Mouse (Mus musculus): ENCODE measurements around the gene Btbd6. TPM values are rescaled to one million over a fixed set of nuclear protein-coding genes. Genes with fewer than 3 reads are reported as not detected.

Gene Btbd6
- 10 to 100 TPM; 16.9 to 28.1 TPM for total RNA-seq (2021)
- long read RNA-seq, experiment 1, transcript Btbd6-204 (4 exons, 2,085 nt): major isoform, 9 of 32 reads
- long read RNA-seq, experiment 1, transcript Btbd6-202 (5 exons, 1,975 nt): minor isoform, 6 of 32 reads
- long read RNA-seq, experiment 1, partial matches to known transcripts: 1 of 32 reads
- long read RNA-seq, experiment 1, other reads (novel, unspliced or antisense): 12 of 32 reads
- long read RNA-seq, experiment 2, transcript Btbd6-204 (4 exons, 2,085 nt): major isoform, 16 of 24 reads
- long read RNA-seq, experiment 2, partial matches to known transcripts: 0 of 24 reads
- long read RNA-seq, experiment 2, other reads (novel, unspliced or antisense): 1 of 24 reads

- peak; percentile 95 for DNase-seq
Observed at GRCm38 (mm10) chr12:112976371-112977073, at the start of gene Btbd6. Btbd6 (plus strand) TSS chr12:112976482.

- no peak for DNase-seq
Observed at GRCm38 (mm10) chr12:112927265-112927664, 49.0 kb upstream of the Btbd6 start.

DNA sequence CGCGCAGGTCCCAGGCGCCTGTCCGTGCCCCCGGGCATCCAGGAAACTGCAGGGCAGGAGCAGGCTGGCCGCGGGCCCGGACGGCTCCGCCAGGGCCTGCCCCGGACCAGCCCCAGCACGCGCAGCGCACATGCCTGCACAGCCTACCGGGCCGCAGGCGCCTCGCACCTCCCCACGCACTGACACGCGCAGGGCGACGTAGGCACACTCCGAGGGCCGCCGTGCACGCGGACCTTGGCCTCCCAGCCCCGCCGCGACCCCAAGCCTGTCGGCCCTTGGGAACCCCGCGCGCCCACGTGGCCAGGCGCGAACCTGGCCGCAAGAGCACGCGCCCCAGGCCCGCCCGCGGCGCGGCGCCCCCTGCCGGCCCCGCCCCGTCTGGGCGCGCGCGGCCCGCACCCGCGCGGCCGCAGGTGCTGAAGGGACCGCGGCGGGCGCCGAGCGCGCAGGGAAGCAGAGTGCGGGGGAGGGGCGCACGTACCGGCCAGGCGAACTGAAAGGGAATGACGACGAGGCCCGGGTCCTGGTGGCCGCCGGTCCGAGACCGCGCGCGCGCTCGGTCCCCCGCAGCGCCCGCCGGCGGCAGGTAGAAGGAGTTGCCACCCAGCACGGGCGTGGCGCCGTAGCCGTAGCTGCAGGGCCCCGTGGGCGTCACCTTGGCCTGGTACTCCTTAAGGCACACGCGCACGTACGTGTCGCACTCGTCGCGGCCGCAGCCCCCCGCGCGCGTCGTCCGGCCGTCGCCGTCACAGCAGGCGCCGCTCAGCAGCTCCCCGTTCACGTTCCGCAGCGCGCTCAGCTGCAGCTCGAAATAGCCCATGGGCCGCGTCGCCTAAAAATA, 47.7 kb upstream of the Btbd6 start:
- DNase-seq: peak; percentile 38

GRCm38 (mm10) chr12:112929562-112930352, 46.5 kb upstream of the Btbd6 start, which contains the start of gene Jag2:
Jag2 (minus strand) TSS chr12:112929776.
- DNase-seq: peak; percentile 65

- no peak for DNase-seq
Observed at GRCm38 (mm10) chr12:112932647-112933046, 43.6 kb upstream of the Btbd6 start.

DNA sequence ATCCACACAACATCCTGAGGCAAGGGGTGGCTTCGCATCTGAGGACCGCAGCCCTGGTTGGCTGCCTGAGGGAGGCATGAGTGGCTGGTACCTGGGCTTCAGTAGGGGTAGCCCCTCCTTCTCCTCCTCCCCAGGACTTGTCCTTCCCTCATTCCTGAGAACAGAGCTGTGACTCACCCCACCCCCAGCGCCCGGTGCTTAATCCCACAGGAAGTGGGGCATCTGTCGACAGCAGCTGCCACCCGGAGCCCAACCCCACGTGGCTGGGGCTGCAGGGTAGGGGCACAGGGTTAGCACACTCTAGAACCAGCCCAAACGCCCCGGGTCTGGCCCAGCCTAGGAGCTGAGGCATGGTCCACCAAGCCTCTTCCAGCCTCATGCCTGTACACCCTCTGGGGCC, 38.4 kb upstream of the Btbd6 start:
- no peak for DNase-seq

DNA sequence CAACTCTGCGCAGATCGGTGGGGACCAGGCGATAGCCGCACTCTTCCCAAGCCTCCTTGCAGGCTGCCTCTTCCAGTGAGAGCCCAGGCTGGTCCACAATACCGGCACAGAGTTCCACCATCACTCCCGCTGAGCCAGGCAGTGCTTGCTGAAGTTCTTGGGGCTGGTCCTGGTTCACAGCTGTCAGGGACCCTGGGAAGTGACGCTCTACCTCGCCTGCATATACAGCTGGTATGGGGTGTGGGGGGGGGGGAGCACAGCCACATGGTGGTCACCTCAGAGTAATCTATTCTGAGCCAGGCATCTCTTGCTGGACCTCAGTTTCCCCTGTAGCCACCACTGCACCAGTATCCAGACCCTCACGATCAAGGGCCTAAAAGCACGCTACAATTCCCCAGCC, 37.9 kb upstream of the Btbd6 start:
- DNase-seq: no peak

- DNase-seq: no peak
Observed at GRCm38 (mm10) chr12:112938873-112939565, 37.3 kb upstream of the Btbd6 start.

- no peak for DNase-seq
Observed at GRCm38 (mm10) chr12:112940238-112940637, 36.0 kb upstream of the Btbd6 start.

DNA sequence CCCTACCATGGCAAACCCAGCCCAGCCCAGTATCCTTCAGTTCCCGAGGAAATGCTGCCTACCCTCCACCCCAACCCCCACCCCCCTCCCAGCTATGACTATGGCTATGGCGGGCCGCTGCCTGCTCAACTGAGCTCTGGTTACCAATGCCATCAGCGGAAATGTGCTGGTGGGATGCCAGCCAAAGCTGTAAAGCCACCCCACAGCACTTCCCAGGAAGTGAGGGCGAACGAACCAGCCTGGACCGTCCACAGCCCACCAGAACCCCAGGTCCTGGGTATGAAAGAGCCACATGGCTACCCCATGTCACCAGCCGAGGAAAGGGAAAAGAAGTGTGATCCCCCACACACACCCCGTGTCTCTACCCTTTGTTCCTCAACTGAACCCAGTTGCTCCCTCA, 35.6 kb upstream of the Btbd6 start:
- no peak for DNase-seq

- peak; percentile 48 for DNase-seq
Observed at GRCm38 (mm10) chr12:112941156-112941775, 35.0 kb upstream of the Btbd6 start.

- peak; percentile 89 for DNase-seq
Observed at GRCm38 (mm10) chr12:112941776-112942713, 34.2 kb upstream of the Btbd6 start, which contains the start of gene Nudt14. Nudt14 (minus strand) TSS chr12:112942124.

DNA sequence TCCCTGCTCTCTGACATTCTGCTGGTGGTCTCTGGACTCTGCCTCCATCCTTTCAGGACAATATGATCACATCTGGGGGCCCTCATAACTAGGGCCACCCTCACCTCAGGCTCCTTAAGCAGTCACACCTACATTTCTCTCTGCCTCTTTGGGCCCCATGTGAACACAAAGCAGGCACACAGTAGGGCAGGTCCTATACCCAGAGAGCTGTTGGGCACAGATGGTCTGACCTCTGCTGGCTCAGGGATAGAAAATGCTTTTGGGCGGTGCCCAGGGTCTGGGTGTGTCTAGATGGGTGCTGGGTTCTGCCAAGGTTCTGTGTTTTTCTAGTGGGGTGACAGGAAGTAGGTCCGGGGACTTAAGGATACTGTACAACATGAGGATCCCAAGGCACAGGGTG, 32.6 kb upstream of the Btbd6 start:
- DNase-seq: no peak

DNA sequence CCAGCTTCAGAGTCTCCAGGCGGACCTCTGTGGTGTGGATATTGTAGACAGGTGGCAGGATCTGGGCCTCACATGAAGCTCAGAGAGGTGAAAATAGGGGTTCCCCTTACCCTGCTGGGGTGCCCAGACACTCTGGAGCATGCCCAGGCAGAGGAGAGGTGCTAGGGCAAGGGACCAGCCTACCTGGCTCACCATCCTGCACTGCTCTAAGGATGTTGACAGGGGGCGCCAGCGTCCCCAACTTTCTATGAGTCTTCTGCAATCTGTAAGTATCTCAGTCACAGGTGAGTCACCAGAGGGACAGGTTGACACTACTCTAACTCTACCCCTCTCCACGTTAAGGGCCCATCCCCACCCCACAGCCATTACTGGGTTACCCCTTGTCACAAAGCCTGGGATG, 29.0 kb upstream of the Btbd6 start:
- no peak for DNase-seq

DNA sequence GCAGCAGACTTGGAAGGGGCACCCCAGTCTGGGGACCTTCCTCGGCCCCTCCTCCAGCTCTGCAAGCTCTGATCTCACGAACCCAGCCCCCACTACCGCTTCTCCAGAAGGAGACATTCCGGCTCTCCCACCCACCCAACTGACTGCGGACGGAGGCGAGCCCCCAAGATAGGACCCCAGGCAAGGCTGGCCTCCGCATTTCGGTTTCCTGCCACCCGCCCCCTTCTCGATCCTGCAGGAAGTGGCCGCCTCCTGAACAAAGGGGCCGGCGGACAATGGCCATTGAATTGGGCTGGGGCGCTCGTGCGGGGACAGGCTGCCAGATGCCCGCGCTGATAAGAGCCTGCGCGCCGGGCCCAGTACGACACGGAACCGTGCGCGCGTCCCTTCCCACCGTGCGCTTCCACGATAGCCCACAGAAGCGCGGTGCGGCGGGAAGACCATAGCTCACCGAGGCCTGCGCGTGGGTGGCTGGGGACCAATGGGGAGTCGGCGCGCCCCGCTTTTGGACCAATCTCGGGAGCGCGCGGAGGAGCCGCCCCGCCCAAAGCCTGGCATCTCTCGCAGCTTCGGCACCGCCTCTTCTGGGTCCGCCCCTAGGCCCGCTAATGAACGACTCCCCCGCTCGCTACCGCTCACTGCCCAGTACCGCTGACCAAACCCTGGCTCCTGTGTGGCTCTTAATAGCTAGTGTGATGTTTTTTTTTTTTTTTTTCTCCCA, 26.1 kb upstream of the Btbd6 start:
- peak; percentile 93 for DNase-seq

DNA sequence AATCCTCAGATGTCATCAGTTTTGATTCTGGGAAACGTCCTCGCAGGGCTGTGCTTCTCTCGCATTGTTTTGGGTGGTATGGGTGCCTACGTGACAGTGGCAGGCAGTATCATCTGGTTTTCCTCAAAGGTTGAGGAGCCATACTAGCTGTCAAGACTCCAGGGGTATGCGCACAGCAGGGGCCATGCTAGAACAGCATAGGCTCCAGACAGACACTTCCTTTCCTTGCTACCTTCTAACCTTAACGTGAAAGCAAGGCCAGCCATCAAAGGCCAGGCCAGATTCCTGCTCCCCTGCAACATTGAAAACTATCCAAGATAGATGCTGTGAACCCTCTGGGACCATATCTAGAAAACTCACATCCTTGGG, 25.5 kb upstream of the Btbd6 start:
- DNase-seq: no peak

- no peak for DNase-seq
Observed at GRCm38 (mm10) chr12:112951150-112951842, 25.0 kb upstream of the Btbd6 start.

GRCm38 (mm10) chr12:112952433-112952832, 23.8 kb upstream of the Btbd6 start:
- peak; percentile 86 for DNase-seq

Data from adrenal gland, postnatal 10 days (tissue).